8 mouse cellular contexts compared by ENCODE assay signal in the genomic region with DNA sequence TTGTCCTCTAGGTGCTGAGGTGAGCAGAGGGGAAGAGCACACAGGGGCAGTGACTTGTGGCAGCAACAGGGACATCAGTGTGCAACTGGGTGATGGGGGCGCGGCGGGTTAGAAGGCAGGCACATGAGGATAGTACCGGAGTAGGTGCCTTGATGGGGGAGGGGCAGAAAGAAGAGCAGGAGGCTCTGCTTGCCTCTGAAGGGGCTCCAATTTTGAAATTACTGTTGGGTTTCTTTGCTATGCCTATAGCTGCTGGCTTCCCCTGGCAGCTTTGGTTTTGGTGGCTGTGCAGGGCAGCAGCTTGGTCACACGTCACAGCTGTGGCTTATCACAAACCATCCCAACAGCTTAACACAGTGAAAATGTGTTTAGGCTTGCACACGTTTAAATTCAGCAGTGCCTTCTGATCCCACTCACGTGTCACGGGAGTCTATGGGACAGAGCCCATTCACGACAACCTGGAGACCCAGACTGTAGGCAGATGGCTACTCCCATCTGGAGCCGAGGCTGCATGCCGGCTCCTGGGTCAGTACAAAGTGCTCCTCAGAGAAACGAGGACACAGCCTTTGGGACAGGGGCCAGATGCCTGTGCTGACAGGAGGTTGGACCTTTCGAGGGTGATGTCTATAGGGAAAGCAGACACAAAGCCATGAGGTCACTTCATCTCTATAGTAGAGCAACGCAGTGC. TPM values are rescaled to one million over a fixed set of nuclear protein-coding genes. Genes with fewer than 3 reads are reported as not detected.
DNase-seq lines count a peak whose midpoint lies in the region; ATAC-seq and TF ChIP-seq lines count a peak whose summit lies in the region.

No protein-coding gene starts in this region.

- TF ChIP-seq POLR2A in thymus, adult 2 months (IDR thresholded peaks at IDR 0.05; ENCODE audit: control insufficient read depth, extremely low read depth, insufficient read depth, low read length, poor library complexity), result no peak

- H3K27ac ChIP-seq in heart, embryonic 14.5 days (replicated peaks in 1 of 2; ENCODE audit: control insufficient read depth in 1 of 2, insufficient read depth in 1 of 2, low read depth in 2 of 2, low read length in 2 of 2), result no peak overlapping the region
- no peak overlapping the region for H3K27ac ChIP-seq in hindbrain, embryonic 16.5 days (ENCODE audit: low read depth, low read length)
- H3K27ac ChIP-seq in thymus, adult 2 months (ENCODE audit: control insufficient read depth, insufficient read depth, low read length), result no peak overlapping the region

- H3ac ChIP-seq in C2C12 (ENCODE audit: control insufficient read depth, insufficient read length, low read depth), result peak overlapping the region; percentile 71

- TF ChIP-seq CTCF in C2C12 (IDR thresholded peaks at IDR 0.05; ENCODE audit: control insufficient read depth, insufficient read depth, insufficient read length), result no peak
- no peak for TF ChIP-seq CTCF in thymus, adult 2 months (IDR thresholded peaks at IDR 0.05; ENCODE audit: borderline replicate concordance, control insufficient read depth, extremely low read depth, insufficient read depth, low read length, poor library complexity)

- H3K27me3 ChIP-seq in heart, embryonic 14.5 days (ENCODE audit: control insufficient read depth, insufficient read depth, low read length), result no peaks in the 10 kb centered on the region
- H3K27me3 ChIP-seq in C2C12 (ENCODE audit: control insufficient read depth, insufficient read depth, insufficient read length), result no peaks in the 10 kb centered on the region
- no peaks in the 10 kb centered on the region for H3K27me3 ChIP-seq in hindbrain, embryonic 16.5 days (replicated peaks; ENCODE audit: control insufficient read depth, insufficient read depth, low read length)
- no peaks in the 10 kb centered on the region for H3K27me3 ChIP-seq in thymus, adult 2 months (ENCODE audit: control insufficient read depth, insufficient read depth, low read length)

- H3K79me3 ChIP-seq in C2C12 (ENCODE audit: low read depth), result no peaks in the 10 kb centered on the region

- peaks cover 20 to 27% of the 10 kb centered on the region in 2 experiments for H3K4me1 ChIP-seq in heart, embryonic 14.5 days (ENCODE audit: control insufficient read depth in 2 of 2, insufficient read depth in 2 of 2, low read length in 2 of 2)
- peaks cover 40% of the 10 kb centered on the region for H3K4me1 ChIP-seq in hindbrain, embryonic 16.5 days (ENCODE audit: control insufficient read depth, insufficient read depth, low read depth, low read length)
- peaks cover 16% of the 10 kb centered on the region for H3K4me1 ChIP-seq in thymus, adult 2 months (replicated peaks; ENCODE audit: control insufficient read depth, insufficient read depth, low read length)

- H3K36me3 ChIP-seq in heart, embryonic 14.5 days (ENCODE audit: control insufficient read depth, insufficient read depth, low read length), result no peaks in the 10 kb centered on the region
- no peaks in the 10 kb centered on the region for H3K36me3 ChIP-seq in C2C12 (ENCODE audit: control insufficient read depth, insufficient read depth)
- peaks cover 15% of the 10 kb centered on the region; the same call in 1 of the 2 replicates for H3K36me3 ChIP-seq in hindbrain, embryonic 16.5 days (ENCODE audit: control insufficient read depth, insufficient read depth, low read length)
- no peaks in the 10 kb centered on the region for H3K36me3 ChIP-seq in thymus, adult 2 months (ENCODE audit: control insufficient read depth, insufficient read depth, low read length)

- H3K9ac ChIP-seq in heart, embryonic 14.5 days (ENCODE audit: low read length), result no peak overlapping the region
- H3K9ac ChIP-seq in hindbrain, embryonic 16.5 days (ENCODE audit: low read depth, low read length), result no peak overlapping the region

- no peaks in the 10 kb centered on the region for H3K9me3 ChIP-seq in heart, embryonic 14.5 days (ENCODE audit: control insufficient read depth, low read length)
- no peaks in the 10 kb centered on the region for H3K9me3 ChIP-seq in hindbrain, embryonic 16.5 days (ENCODE audit: control insufficient read depth, low read length)

- no peak for DNase-seq in heart, postnatal 10 days
- DNase-seq in cerebellum, adult 9-10 months, result peak; percentile 92
- DNase-seq in spleen, postnatal 14 days (ENCODE audit: low spot score in 2 of 2), result no peak
- DNase-seq in thymus, postnatal 4 days, result no peak
- DNase-seq in thymus, adult 2 months, result no peak

- no peak overlapping the region for H3K4me3 ChIP-seq in heart, embryonic 14.5 days (ENCODE audit: control insufficient read depth in 1 of 2, insufficient read depth in 1 of 2, low read depth in 1 of 2, low read length in 2 of 2)
- H3K4me3 ChIP-seq in C2C12 (ENCODE audit: insufficient read depth, poor library complexity, severe bottlenecking), result peak overlapping the region; percentile 22
- H3K4me3 ChIP-seq in hindbrain, embryonic 16.5 days (ENCODE audit: low read length), result no peak overlapping the region
- no peak overlapping the region for H3K4me3 ChIP-seq in thymus, adult 2 months (ENCODE audit: control insufficient read depth, insufficient read depth, low read length)

- intact Hi-C loops in heart, postnatal 10 days (cut with DNase I), result no loop called here

- no peak; the same call in 1 of the 2 replicates for ATAC-seq in heart, embryonic 14.5 days (ENCODE audit: insufficient number of reproducible peaks, insufficient read depth, low FRiP score, low read depth)
- ATAC-seq in hindbrain, embryonic 16.5 days, result peak; percentile 13; the same call in 1 of the 2 replicates

- WGBS in heart, embryonic 14.5 days, result 32% methylated on average over 14 of the region's 14 CpGs
- WGBS in hindbrain, embryonic 16.5 days, result 58% methylated on average over 14 of the region's 14 CpGs
- 90% methylated on average over 14 of the region's 14 CpGs for WGBS in thymus, adult 2 months

- no peaks in the 10 kb centered on the region for H3K79me2 ChIP-seq in C2C12 (ENCODE audit: control insufficient read depth, insufficient read depth)

- peak overlapping the region; percentile 44 for H3K4me2 ChIP-seq in heart, embryonic 14.5 days (ENCODE audit: low read length)
- no peak overlapping the region for H3K4me2 ChIP-seq in hindbrain, embryonic 16.5 days (ENCODE audit: low read length)

TF ChIP-seq in C2C12, 6 proteins besides CTCF, POLR2A, EP300 and RAD21:
- TF ChIP-seq CEBPB (IDR thresholded peaks at IDR 0.05; ENCODE audit: low read depth), result no peak

RNA-seq across cellular contexts. Expression of a gene that starts 42.2 kb away (rescaled TPM):
- 2.3 TPM in 2 replicates for polyA plus RNA-seq in heart, embryonic 14.5 days (2014; fragmentation: Nextera tagmentation; extraction: Ambion mirVana)
- under 1 TPM in 1 of 2 experiments, not detected in 1; 0.29 TPM for total RNA-seq in heart, postnatal 10 days (2021)
- polyA plus RNA-seq in C2C12 (2012; fragmentation: generic; extraction: Trizol), result 0.02 TPM
- 15.6 and 18.8 TPM in 2 replicates for polyA plus RNA-seq in hindbrain, embryonic 16.5 days (2015; fragmentation: Nextera tagmentation; extraction: Ambion mirVana)
- 5.8 and 6.0 TPM in 2 replicates for polyA plus RNA-seq in thymus, adult 2 months (2012; rRNA removed)
